Mouse (Mus musculus) hindbrain, embryonic 10.5 days (tissue): ENCODE results near the gene Lpar6. TPM values are rescaled to one million over a fixed set of nuclear protein-coding genes. Genes with fewer than 3 reads are reported as not detected.

Source experiments
- DNase-seq: peaks from one replicate; pipeline ENCODE4 v3.0.0-alpha.2; 2017; ENCODE audit warnings: low spot score
- H3K27ac ChIP-seq: fragments of 300-500 bp; sonication (generic); 2 replicates; pipeline ENCODE4 v1.5.1; 2016; ENCODE audit warnings: mild to moderate bottlenecking, moderate library complexity
- H3K27me3 ChIP-seq: fragments of 300-500 bp; sonication (generic); 2 replicates; pipeline ENCODE4 v1.6.1; 2016; ENCODE audit warnings: mild to moderate bottlenecking; ENCODE audit not compliant: poor library complexity, insufficient read depth, severe bottlenecking
- H3K36me3 ChIP-seq: fragments of 300-500 bp; sonication (generic); 2 replicates; pipeline ENCODE4 v1.6.1; 2016; ENCODE audit warnings: mild to moderate bottlenecking, moderate library complexity
- H3K4me1 ChIP-seq: fragments of 300-500 bp; sonication (generic); replicated peaks from 2 replicates; pipeline ENCODE4 v1.6.1; 2016; ENCODE audit warnings: mild to moderate bottlenecking
- H3K4me3 ChIP-seq: fragments of 300-500 bp; sonication (generic); 2 replicates; pipeline ENCODE4 v1.5.1; 2016; ENCODE audit warnings: mild to moderate bottlenecking, moderate library complexity
- H3K9me3 ChIP-seq: fragments of 300-500 bp; sonication (generic); 2 replicates; pipeline ENCODE4 v1.6.1; 2016; ENCODE audit warnings: mild to moderate bottlenecking, moderate library complexity
- WGBS: fragments of 180-500 bp; shearing (Covaris S2); methylation state at CpG from one replicate; pipeline ENCODE4 v1.1.7; 2016; 5-methylcytosine and 5-hydroxymethylcytosine counted together
- polyA plus RNA-seq: library from polyadenylated mRNA; unstranded; fragments of >200 nt; fragmentation: Nextera tagmentation; extraction: Ambion mirVana; gene quantifications from 2 replicates; pipeline ENCODE4 v1.2.1, GENCODE M21; 2016

Lpar6 gene
- polyA plus RNA-seq, 1 experiment from 2014 or later: 15.4 TPM

DNA sequence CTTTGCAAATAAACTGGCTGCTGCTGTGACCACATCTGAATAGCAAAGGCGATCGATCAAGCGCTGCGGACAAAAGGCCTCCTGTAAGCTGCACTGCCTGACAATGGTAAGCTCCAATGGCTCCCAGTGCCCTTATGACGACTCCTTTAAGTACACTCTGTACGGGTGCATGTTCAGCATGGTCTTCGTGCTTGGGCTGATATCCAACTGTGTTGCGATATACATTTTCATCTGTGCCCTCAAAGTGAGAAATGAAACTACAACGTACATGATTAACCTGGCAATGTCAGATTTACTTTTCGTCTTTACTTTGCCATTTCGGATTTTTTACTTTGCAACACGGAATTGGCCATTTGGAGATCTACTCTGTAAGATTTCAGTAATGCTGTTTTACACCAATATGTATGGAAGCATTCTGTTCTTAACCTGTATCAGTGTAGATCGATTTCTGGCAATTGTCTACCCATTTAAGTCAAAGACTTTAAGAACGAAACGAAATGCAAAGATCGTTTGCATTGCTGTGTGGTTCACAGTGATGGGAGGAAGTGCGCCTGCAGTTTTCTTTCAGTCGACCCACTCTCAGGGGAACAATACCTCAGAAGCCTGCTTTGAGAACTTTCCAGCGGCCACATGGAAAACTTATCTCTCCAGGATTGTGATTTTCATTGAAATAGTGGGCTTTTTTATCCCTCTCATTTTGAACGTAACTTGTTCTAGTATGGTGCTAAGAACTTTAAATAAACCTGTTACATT is 979 bp downstream of the Lpar6 start:
- peak; percentile 76 for DNase-seq
- Histone ChIP-seq H3K4me1 (peaks cover 19% of the 10 kb centered on the region), H3K9me3 (no peaks in the 10 kb centered on the region)

DNA sequence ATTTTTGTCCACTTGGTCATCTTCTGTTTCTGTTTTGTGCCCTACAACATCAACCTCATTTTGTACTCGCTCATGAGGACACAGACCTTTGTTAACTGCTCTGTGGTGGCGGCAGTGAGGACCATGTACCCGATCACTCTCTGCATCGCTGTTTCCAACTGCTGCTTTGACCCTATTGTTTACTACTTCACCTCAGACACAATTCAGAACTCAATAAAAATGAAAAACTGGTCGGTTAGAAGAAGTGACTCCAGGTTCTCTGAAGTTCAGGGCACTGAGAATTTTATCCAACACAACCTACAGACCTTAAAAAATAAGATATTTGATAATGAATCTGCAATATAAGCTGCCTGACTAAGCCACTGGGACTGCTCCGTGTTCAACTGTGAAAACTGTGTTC is 1.6 kb downstream of the Lpar6 start:
- Histone ChIP-seq H3K36me3 (peaks cover 21% of the 10 kb centered on the region), H3K27ac (peak overlapping the region; percentile 92), H3K4me1 (peaks cover 17% of the 10 kb centered on the region), H3K4me3 (peak overlapping the region; percentile 53), H3K27me3 (no peaks in the 10 kb centered on the region), H3K9me3 (no peaks in the 10 kb centered on the region)
- peak; percentile 47 for DNase-seq
- 0% methylated on average over 6 of the region's 6 CpGs for WGBS

More for the DNA sequence above, 979 bp downstream of the Lpar6 start:
- Histone ChIP-seq H3K36me3 (peaks cover 19% of the 10 kb centered on the region), H3K27ac (peak overlapping the region; percentile 92), H3K27me3 (no peaks in the 10 kb centered on the region), H3K4me3 (peak overlapping the region; percentile 53)
- under 1% methylated on average over 20 of the region's 20 CpGs for WGBS

DNA sequence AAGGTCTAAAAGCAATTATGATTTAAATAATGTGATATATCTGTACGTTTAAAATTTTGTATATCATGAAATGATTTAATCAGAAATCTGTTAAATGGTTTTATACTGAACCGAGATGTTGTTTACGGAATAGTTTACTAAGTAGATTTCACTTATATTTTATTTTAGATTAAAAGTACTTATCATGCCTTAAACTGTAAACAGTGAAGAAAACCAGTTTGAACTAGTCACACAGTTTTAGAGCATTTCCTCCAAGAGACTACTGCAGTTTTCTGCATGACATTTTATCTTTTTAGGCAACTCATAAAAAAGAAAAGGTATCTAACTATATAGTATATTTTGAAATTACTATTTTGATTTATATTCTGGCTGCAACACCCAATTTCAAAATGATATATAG is 2.2 kb downstream of the Lpar6 start:
- H3K27me3 ChIP-seq: no peaks in the 10 kb centered on the region
- DNase-seq: no peak
- no peaks in the 10 kb centered on the region for H3K9me3 ChIP-seq
- 57% methylated on average over 3 of the region's 3 CpGs for WGBS
- peaks cover 12% of the 10 kb centered on the region for H3K4me1 ChIP-seq
- peak overlapping the region; percentile 92 for H3K27ac ChIP-seq
- peak overlapping the region; percentile 53 for H3K4me3 ChIP-seq
- H3K36me3 ChIP-seq: peaks cover 24% of the 10 kb centered on the region

DNA sequence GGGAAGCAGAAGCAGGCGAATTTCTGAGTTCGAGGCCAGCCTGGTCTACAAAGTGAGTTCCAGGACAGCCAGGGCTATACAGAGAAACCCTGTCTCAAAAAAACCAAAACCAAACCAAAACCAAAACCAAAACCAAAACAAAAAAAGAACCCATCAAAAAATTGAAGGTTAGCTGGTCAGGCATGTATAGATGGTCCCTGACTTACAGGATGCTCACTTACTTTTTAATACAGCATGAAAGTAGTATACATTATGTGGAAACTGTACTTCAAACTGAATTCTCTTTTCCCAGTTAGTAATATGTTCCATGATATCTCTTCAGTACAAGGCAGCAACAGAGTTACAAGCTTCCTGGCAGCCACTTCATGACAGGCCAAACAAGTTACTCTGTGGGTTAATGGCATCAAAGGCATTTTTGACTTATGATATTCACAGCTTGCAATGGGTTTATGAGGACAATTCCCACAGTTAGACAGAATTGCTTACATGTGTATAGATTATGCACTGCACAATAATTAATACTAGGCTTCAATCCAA is 6.4 kb downstream of the Lpar6 start:
- H3K36me3 ChIP-seq: peaks cover 29% of the 10 kb centered on the region
- no peaks in the 10 kb centered on the region for H3K9me3 ChIP-seq
- H3K27ac ChIP-seq: no peak overlapping the region
- H3K4me1 ChIP-seq: no peaks in the 10 kb centered on the region
- no peak for DNase-seq
- H3K4me3 ChIP-seq: no peak overlapping the region
- WGBS: 83% methylated on average over 2 of the region's 2 CpGs
- H3K27me3 ChIP-seq: no peaks in the 10 kb centered on the region

DNA sequence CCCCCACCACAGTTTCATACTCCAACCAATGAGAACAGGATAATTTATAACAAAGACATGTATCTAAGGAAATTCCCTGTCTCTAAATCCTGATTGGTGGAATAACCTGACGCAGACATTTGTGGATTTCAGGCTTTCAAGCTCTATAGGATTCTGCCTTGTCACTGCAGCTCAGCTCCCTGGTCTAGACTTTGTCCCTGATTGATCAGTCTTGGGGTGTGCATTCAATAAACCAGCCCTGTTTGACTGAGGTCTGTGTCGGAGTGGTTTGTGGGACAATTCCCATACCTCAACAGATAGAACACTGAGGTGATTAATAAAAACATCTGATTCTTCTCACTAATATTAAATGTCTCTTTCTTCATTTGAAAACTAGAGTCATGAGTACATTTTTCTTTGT is 12.4 kb downstream of the Lpar6 start:
- H3K4me1 ChIP-seq: peaks cover 25% of the 10 kb centered on the region
- H3K36me3 ChIP-seq: peaks cover 18% of the 10 kb centered on the region; the same call in 1 of the 2 replicates
- no peak overlapping the region for H3K4me3 ChIP-seq
- no peaks in the 10 kb centered on the region for H3K9me3 ChIP-seq
- DNase-seq: no peak
- H3K27me3 ChIP-seq: no peaks in the 10 kb centered on the region
- WGBS: 88% methylated on average over 2 of the region's 2 CpGs
- H3K27ac ChIP-seq: no peak overlapping the region

DNA sequence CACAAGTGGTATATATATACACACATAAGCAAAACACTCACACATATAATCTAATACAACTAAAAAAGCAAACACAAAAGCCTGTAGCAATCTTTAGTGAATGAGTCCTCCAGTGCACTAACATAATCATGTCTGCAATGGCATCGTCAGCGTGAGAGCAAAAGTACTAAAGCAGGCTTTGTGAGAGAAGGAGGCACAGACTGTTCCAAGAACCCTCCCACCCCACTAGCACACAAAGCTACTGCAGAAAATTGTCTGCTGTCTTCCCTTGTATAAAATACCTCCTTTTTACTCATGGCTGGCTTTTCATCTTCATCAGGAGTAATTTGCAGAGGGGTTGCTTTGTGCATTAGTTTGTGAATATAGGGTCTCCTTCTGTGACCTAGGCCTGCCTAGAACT is 14.6 kb downstream of the Lpar6 start:
- Histone ChIP-seq H3K36me3 (peaks cover 13% of the 10 kb centered on the region; the same call in 1 of the 2 replicates), H3K4me1 (peaks cover 25% of the 10 kb centered on the region), H3K27ac (peak overlapping the region; percentile 30; the same call in 1 of the 2 replicates), H3K9me3 (no peaks in the 10 kb centered on the region), H3K27me3 (no peaks in the 10 kb centered on the region), H3K4me3 (no peak overlapping the region)
- 56% methylated on average over 2 of the region's 2 CpGs for WGBS
- no peak for DNase-seq

DNA sequence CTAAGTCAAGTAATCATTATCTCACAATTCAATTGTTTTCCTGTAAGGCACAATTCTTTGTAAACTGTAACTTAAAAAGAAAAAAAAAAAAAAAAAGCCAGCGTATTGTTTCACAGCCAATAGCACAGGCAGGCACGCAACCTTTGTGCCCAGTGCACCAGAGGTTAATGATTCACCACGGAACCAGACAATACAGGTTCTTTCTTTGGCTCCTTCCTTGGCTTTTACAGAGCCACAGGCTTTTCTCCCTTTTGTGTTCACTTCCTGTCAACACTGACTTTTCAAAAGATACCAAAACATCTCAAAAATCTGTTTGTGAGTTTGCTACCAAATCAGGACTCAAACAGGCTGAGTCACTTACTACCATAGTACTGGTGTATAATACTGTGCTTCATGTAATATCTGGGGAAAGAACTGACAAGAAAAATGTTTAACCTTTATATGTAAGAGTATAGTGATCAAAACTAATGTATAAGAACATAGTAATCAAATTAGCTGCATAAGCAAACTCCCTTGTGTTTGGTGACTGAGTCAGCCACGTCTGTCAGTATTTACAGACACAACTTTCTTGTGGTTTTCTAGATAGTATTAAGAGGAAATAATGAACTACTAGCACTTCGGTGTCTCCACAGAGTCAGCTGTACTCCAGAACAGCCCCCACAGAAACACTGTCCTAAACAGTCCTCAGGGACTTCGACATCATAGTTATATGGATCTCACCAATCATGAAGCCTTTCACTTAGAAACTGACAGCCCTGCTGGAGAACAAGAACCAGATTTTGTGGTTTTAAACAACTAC is 16.0 kb downstream of the Lpar6 start:
- Histone ChIP-seq H3K9me3 (no peaks in the 10 kb centered on the region), H3K27ac (peak overlapping the region; percentile 45; the same call in 1 of the 2 replicates), H3K4me3 (no peak overlapping the region), H3K27me3 (no peaks in the 10 kb centered on the region), H3K36me3 (peaks cover 13% of the 10 kb centered on the region; the same call in 1 of the 2 replicates), H3K4me1 (peaks cover 25% of the 10 kb centered on the region)
- DNase-seq: peak; percentile 28
- 46% methylated on average over 6 of the region's 6 CpGs for WGBS

DNA sequence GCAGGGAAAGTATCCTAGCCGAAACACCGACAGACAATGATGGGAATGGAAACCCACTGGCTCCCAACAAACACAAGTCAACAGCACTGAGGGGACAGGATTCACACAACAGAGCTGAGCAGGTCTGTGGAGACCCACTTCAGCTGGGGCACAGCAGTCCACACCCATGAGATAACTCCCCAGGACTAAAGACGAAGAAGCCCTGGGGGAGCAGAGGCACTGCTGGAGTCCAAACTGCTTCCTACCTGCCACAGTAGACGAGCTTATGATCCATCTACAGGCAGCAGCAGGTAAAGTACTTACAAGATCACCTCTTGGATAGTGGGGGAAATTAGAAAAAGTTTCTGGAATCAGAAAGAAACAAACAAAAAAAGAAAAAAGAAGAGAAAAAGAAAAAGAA is 16.7 kb downstream of the Lpar6 start:
- no peaks in the 10 kb centered on the region for H3K9me3 ChIP-seq
- DNase-seq: no peak
- H3K4me1 ChIP-seq: peaks cover 25% of the 10 kb centered on the region
- no peaks in the 10 kb centered on the region for H3K27me3 ChIP-seq
- no peak overlapping the region for H3K4me3 ChIP-seq
- H3K36me3 ChIP-seq: peaks cover 13% of the 10 kb centered on the region; the same call in 1 of the 2 replicates
- 51% methylated on average over 4 of the region's 4 CpGs for WGBS
- H3K27ac ChIP-seq: 0 out of 2 replicates have a peak overlapping the region, but pooled peaks have one; percentile 35

DNA sequence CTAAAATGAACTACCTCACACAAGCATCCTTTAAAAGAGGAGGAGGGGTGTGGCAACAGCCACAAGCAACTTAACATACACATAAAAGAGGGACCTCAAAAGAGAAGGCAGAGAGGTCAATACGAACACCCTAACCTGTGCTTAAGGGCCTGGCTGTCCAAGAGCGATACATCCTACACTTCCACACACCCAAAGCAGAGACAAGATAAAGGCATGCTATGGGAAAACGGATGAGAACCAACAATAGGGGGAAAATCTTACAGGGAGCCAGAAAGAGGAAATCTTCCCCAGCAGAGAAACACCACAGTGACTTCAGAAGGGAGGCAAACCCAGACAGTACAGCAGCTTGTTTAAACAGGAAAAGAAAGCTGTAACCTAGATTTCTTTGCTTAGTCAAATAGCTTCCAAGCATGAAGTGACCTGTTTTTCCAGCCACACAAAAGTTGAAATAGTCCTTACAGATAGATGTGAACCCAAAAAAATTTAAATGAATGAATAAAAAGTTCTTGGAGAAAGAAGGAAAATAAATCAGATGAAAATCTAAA is 17.8 kb downstream of the Lpar6 start:
- WGBS: 47% methylated on average over 3 of the region's 3 CpGs

DNA sequence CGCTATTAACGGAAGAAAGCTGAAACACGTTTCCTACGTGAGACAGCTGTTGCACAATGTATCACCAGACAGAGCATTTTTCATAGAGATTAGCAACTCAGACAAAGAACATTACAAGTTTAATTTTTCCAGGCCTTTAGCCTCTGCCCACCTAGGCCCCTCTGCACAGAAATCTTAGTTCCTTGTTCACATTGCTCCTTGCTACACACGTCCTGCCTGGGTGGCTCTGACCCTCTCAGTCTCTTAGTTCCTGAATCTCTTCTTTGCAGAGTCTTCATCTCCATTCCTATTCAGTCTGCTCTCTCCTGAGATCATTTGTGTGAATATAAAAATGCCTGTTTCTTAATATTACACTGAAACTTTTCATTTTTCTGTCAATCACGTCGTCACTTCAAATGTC is 19.7 kb downstream of the Lpar6 start:
- no peak for DNase-seq
- Histone ChIP-seq H3K36me3 (peaks cover 12% of the 10 kb centered on the region), H3K27ac (no peak overlapping the region), H3K27me3 (no peaks in the 10 kb centered on the region), H3K9me3 (no peaks in the 10 kb centered on the region), H3K4me1 (peaks cover 21% of the 10 kb centered on the region), H3K4me3 (no peak overlapping the region)
- 85% methylated on average over 7 of the region's 7 CpGs for WGBS

More for the DNA sequence above, 17.8 kb downstream of the Lpar6 start:
- Histone ChIP-seq H3K27me3 (no peaks in the 10 kb centered on the region), H3K4me1 (peaks cover 25% of the 10 kb centered on the region), H3K36me3 (peaks cover 5% of the 10 kb centered on the region; the same call in 1 of the 2 replicates), H3K27ac (no peak overlapping the region), H3K9me3 (no peaks in the 10 kb centered on the region), H3K4me3 (no peak overlapping the region)
- no peak for DNase-seq

DNA sequence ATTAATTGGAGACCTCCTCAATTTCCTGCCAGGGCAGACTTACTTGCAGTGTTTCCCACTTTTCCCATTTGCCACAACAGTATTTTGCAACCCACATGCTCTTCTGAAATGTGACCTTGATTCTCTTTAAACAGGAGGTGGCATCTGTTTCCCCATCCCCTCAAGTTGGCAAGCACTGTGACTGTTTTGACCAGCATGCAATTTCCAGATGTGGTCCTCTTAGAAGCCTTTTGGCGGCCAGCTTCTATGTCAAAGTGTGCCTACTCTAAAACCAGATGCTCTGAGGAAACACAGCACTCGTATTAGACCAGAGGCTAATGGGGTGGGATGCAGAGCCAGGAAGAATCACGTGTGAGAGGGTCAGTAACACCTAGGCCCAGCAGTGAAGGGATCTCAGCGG is 20.5 kb downstream of the Lpar6 start:
- WGBS: 71% methylated on average over 4 of the region's 4 CpGs
- Histone ChIP-seq H3K4me3 (no peak overlapping the region), H3K27me3 (no peaks in the 10 kb centered on the region), H3K9me3 (no peaks in the 10 kb centered on the region), H3K27ac (no peak overlapping the region), H3K4me1 (peaks cover 13% of the 10 kb centered on the region), H3K36me3 (peaks cover 21% of the 10 kb centered on the region)
- DNase-seq: no peak

DNA sequence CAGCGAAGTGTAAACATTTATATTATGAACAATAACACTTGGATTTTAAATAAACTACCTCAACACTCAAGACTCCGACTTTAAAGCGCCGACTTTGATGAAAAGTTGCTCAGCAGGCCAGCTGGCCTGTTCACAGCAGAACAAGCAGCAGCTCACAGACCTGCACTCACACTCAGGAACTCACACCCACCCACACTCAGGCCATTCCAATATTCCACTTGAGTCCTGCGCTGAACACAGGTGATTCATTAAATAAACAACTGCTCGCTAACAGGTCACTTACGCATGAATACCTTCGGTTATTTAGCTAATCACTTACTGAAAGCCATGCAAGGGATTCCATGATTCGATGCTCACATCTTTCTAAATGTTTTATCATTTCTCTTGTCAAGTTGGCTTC is 24.5 kb downstream of the Lpar6 start:
- peaks cover 13% of the 10 kb centered on the region for H3K9me3 ChIP-seq
- 95% methylated on average over 9 of the region's 9 CpGs for WGBS
- DNase-seq: no peak

More for the DNA sequence above, 24.5 kb downstream of the Lpar6 start:
- H3K27ac ChIP-seq: no peak overlapping the region
- no peaks in the 10 kb centered on the region for H3K27me3 ChIP-seq
- H3K36me3 ChIP-seq: peaks cover 47% of the 10 kb centered on the region
- H3K4me3 ChIP-seq: no peak overlapping the region
- H3K4me1 ChIP-seq: no peaks in the 10 kb centered on the region
